Mouse (Mus musculus): Measurements from ENCODE around the gene Efs. TPM values are rescaled to one million over a fixed set of nuclear protein-coding genes. Genes with fewer than 3 reads are reported as not detected.
"Not testable (repeated sequence)": the region's sequence is repeated elsewhere in the genome, so short reads cannot be mapped to it uniquely, and the experiment has no call there.

The Efs gene
- polyA plus RNA-seq, 1 experiment, result 25.0 TPM

- 74% methylated on average over 12 of the region's 12 CpGs for WGBS
- Histone ChIP-seq H3K27me3 (ENCODE audit: control insufficient read depth, insufficient read depth, low read length) (no peaks in the 10 kb centered on the region; the same call in 1 of the 2 replicates), H3K36me3 (ENCODE audit: control insufficient read depth, insufficient read depth, low read length) (no peaks in the 10 kb centered on the region), H3K27ac (ENCODE audit: control insufficient read depth, insufficient read depth, low read length) (no peak overlapping the region), H3K4me1 (replicated peaks; ENCODE audit: control insufficient read depth, insufficient read depth, low read length) (no peaks in the 10 kb centered on the region), H3K4me3 (ENCODE audit: control insufficient read depth, insufficient read depth, low read length) (no peak overlapping the region)
- TF ChIP-seq POLR2A (IDR thresholded peaks at IDR 0.05; ENCODE audit: control insufficient read depth, extremely low read depth, insufficient read depth, low read length, poor library complexity) (no peak), CTCF (IDR thresholded peaks at IDR 0.05; ENCODE audit: borderline replicate concordance, control insufficient read depth, extremely low read depth, insufficient read depth, low read length, poor library complexity) (no peak)
- no peak for DNase-seq
Observed at GRCm38 (mm10) chr14:54950493-54950892, 24.6 kb upstream of the Efs start.

DNA sequence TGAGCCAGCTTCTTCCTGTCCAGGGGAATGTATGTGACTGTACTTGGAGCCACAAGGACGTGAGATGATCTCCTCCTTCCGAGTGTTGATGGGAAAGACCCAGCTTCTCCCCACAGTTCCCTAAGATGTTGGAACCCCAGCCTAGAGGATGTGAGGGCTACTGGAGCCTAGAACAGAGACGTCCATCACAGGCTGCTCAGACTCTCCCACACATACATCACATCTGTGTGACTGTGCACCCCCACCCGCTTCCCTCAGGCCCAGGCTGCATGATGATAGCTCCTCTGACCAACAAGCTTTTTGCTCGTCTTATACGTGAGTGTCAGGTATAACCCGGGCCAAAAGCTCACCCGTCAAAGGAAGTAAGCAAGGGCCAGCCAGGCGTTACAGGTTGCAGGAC is 22.9 kb upstream of the Efs start:
- Histone ChIP-seq H3K4me3 (ENCODE audit: control insufficient read depth, insufficient read depth, low read length) (no peak overlapping the region), H3K27me3 (ENCODE audit: control insufficient read depth, insufficient read depth, low read length) (no peaks in the 10 kb centered on the region; the same call in 1 of the 2 replicates), H3K36me3 (ENCODE audit: control insufficient read depth, insufficient read depth, low read length) (no peaks in the 10 kb centered on the region), H3K27ac (ENCODE audit: control insufficient read depth, insufficient read depth, low read length) (no peak overlapping the region), H3K4me1 (replicated peaks; ENCODE audit: control insufficient read depth, insufficient read depth, low read length) (no peaks in the 10 kb centered on the region)
- TF ChIP-seq POLR2A (IDR thresholded peaks at IDR 0.05; ENCODE audit: control insufficient read depth, extremely low read depth, insufficient read depth, low read length, poor library complexity), result no peak
- TF ChIP-seq CTCF (IDR thresholded peaks at IDR 0.05; ENCODE audit: borderline replicate concordance, control insufficient read depth, extremely low read depth, insufficient read depth, low read length, poor library complexity), result no peak
- WGBS, result 86% methylated on average over 9 of the region's 9 CpGs
- DNase-seq, result no peak

GRCm38 (mm10) chr14:54947008-54947407 is 21.1 kb upstream of the Efs start:
- H3K27ac ChIP-seq (ENCODE audit: control insufficient read depth, insufficient read depth, low read length); H3K4me1 ChIP-seq (replicated peaks; ENCODE audit: control insufficient read depth, insufficient read depth, low read length); H3K27me3 ChIP-seq (ENCODE audit: control insufficient read depth, insufficient read depth, low read length); H3K36me3 ChIP-seq (ENCODE audit: control insufficient read depth, insufficient read depth, low read length); DNase-seq; H3K4me3 ChIP-seq (ENCODE audit: control insufficient read depth, insufficient read depth, low read length): not testable (repeated sequence)
- 94% methylated on average over 11 of the region's 11 CpGs for WGBS

GRCm38 (mm10) chr14:54945975-54946704 is 20.2 kb upstream of the Efs start:
- H3K4me1 ChIP-seq (replicated peaks; ENCODE audit: control insufficient read depth, insufficient read depth, low read length), result peaks cover 6% of the 10 kb centered on the region; the same call in 1 of the 2 replicates
- WGBS, result 87% methylated on average over 19 of the region's 19 CpGs
- DNase-seq, result no peak
- H3K36me3 ChIP-seq (ENCODE audit: control insufficient read depth, insufficient read depth, low read length), result no peaks in the 10 kb centered on the region
- no peak for TF ChIP-seq CTCF (IDR thresholded peaks at IDR 0.05; ENCODE audit: borderline replicate concordance, control insufficient read depth, extremely low read depth, insufficient read depth, low read length, poor library complexity)
- no peak overlapping the region for H3K4me3 ChIP-seq (ENCODE audit: control insufficient read depth, insufficient read depth, low read length)
- H3K27ac ChIP-seq (ENCODE audit: control insufficient read depth, insufficient read depth, low read length), result no peak overlapping the region
- no peaks in the 10 kb centered on the region; the same call in 1 of the 2 replicates for H3K27me3 ChIP-seq (ENCODE audit: control insufficient read depth, insufficient read depth, low read length)

DNA sequence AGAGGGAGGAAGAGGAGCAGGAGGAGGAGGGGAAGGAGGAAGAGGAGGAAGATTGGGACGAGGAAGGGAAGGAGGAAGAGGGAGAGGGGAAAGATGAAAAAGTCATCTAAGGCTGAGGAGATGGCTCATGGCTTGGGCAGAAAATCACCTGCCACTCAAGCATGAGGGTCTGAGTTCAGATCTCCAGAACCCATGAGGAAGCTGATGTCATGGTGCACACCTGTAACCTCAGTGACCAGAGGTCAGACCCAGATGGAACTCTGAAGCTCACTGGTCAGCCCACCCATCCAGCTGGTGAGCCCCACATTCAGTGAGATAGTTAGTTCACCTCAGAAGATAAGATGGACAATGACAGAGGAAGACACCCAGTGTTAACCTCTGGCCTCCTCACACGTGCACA is 19.0 kb upstream of the Efs start:
- TF ChIP-seq POLR2A (IDR thresholded peaks at IDR 0.05; ENCODE audit: control insufficient read depth, extremely low read depth, insufficient read depth, low read length, poor library complexity) (no peak), CTCF (IDR thresholded peaks at IDR 0.05; ENCODE audit: borderline replicate concordance, control insufficient read depth, extremely low read depth, insufficient read depth, low read length, poor library complexity) (no peak)
- Histone ChIP-seq H3K4me1 (replicated peaks; ENCODE audit: control insufficient read depth, insufficient read depth, low read length) (peaks cover 9% of the 10 kb centered on the region; the same call in 1 of the 2 replicates), H3K27me3 (ENCODE audit: control insufficient read depth, insufficient read depth, low read length) (no peaks in the 10 kb centered on the region; the same call in 1 of the 2 replicates), H3K36me3 (ENCODE audit: control insufficient read depth, insufficient read depth, low read length) (no peaks in the 10 kb centered on the region), H3K4me3 (ENCODE audit: control insufficient read depth, insufficient read depth, low read length) (no peak overlapping the region), H3K27ac (ENCODE audit: control insufficient read depth, insufficient read depth, low read length) (no peak overlapping the region)
- 75% methylated on average over 2 of the region's 2 CpGs for WGBS
- no peak for DNase-seq

DNA sequence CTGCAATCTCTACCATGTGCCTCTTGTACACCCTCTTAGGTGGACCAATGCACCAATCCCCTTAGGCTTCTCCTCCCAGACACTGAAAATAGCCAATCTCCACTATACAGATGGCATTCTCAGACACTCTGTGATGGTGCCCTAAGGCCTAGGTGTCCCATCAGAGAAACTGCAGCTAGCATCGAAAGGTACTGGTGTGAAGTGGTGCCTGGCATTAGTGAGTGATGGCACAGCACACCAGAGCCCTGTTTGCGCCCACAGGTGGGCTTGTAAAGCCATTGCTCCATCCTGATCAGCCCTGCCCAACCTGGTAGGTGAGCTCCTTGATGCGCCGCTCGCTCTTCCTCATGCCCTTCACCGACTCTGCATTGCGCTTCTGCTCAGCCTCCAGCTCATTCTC is 18.0 kb upstream of the Efs start:
- H3K4me1 ChIP-seq (replicated peaks; ENCODE audit: control insufficient read depth, insufficient read depth, low read length), result peaks cover 9% of the 10 kb centered on the region; the same call in 1 of the 2 replicates
- H3K36me3 ChIP-seq (ENCODE audit: control insufficient read depth, insufficient read depth, low read length), result no peaks in the 10 kb centered on the region
- DNase-seq, result no peak
- TF ChIP-seq POLR2A (IDR thresholded peaks at IDR 0.05; ENCODE audit: control insufficient read depth, extremely low read depth, insufficient read depth, low read length, poor library complexity) (no peak), CTCF (IDR thresholded peaks at IDR 0.05; ENCODE audit: borderline replicate concordance, control insufficient read depth, extremely low read depth, insufficient read depth, low read length, poor library complexity) (no peak)
- WGBS, result 94% methylated on average over 7 of the region's 7 CpGs
- no peaks in the 10 kb centered on the region for H3K27me3 ChIP-seq (ENCODE audit: control insufficient read depth, insufficient read depth, low read length)
- H3K27ac ChIP-seq (ENCODE audit: control insufficient read depth, insufficient read depth, low read length), result no peak overlapping the region
- no peak overlapping the region for H3K4me3 ChIP-seq (ENCODE audit: control insufficient read depth, insufficient read depth, low read length)

- H3K27ac ChIP-seq (ENCODE audit: control insufficient read depth, insufficient read depth, low read length), result no peak overlapping the region
- no peak overlapping the region for H3K4me3 ChIP-seq (ENCODE audit: control insufficient read depth, insufficient read depth, low read length)
- no peaks in the 10 kb centered on the region for H3K36me3 ChIP-seq (ENCODE audit: control insufficient read depth, insufficient read depth, low read length)
- WGBS, result 98% methylated on average over 8 of the region's 8 CpGs
- H3K4me1 ChIP-seq (replicated peaks; ENCODE audit: control insufficient read depth, insufficient read depth, low read length), result peaks cover 9% of the 10 kb centered on the region; the same call in 1 of the 2 replicates
- TF ChIP-seq POLR2A (IDR thresholded peaks at IDR 0.05; ENCODE audit: control insufficient read depth, extremely low read depth, insufficient read depth, low read length, poor library complexity) (no peak), CTCF (IDR thresholded peaks at IDR 0.05; ENCODE audit: borderline replicate concordance, control insufficient read depth, extremely low read depth, insufficient read depth, low read length, poor library complexity) (no peak)
- DNase-seq, result no peak
- no peaks in the 10 kb centered on the region for H3K27me3 ChIP-seq (ENCODE audit: control insufficient read depth, insufficient read depth, low read length)
Observed at GRCm38 (mm10) chr14:54942479-54942878, 16.6 kb upstream of the Efs start.
